Mouse (Mus musculus): ENCODE data around the gene Bola3.
A peak's percentile ranks its signal among the peaks of the same experiment; 100 is the strongest.
"Not testable (repeated sequence)": the region's sequence is repeated elsewhere in the genome, so short reads cannot be mapped to it uniquely, and the experiment has no call there.

The Bola3 gene

GRCm38 (mm10) chr6:83326761-83327160 is 22.2 kb upstream of the Bola3 start:
- Histone ChIP-seq H3K9me3 (ENCODE audit: low read length) (no peaks in the 10 kb centered on the region), H3K36me3 (ENCODE audit: insufficient read depth, low read length) (peaks cover 35% of the 10 kb centered on the region), H3K4me3 (replicated peaks; ENCODE audit: low read length) (peak overlapping the region; percentile 91), H3K4me1 (replicated peaks; ENCODE audit: low read depth, low read length) (peaks cover 27% of the 10 kb centered on the region), H3K27me3 (ENCODE audit: insufficient read depth, low read length) (no peaks in the 10 kb centered on the region)
- TF ChIP-seq NANOG (IDR thresholded peaks at IDR 0.05; ENCODE audit: borderline replicate concordance, low read length) (no peak), POU5F1 (IDR thresholded peaks at IDR 0.05; ENCODE audit: borderline replicate concordance, low read length) (no peak), CTCF (conservative IDR thresholded peaks at IDR 0.05; ENCODE audit: low read length) (no peak)

- Histone ChIP-seq H3K9me3 (ENCODE audit: low read length) (no peaks in the 10 kb centered on the region), H3K4me3 (replicated peaks; ENCODE audit: low read length) (no peak overlapping the region), H3K27me3 (ENCODE audit: insufficient read depth, low read length) (no peaks in the 10 kb centered on the region), H3K4me1 (replicated peaks; ENCODE audit: low read depth, low read length) (peaks cover 27% of the 10 kb centered on the region), H3K36me3 (ENCODE audit: insufficient read depth, low read length) (peaks cover 44% of the 10 kb centered on the region)
- TF ChIP-seq CTCF (conservative IDR thresholded peaks at IDR 0.05; ENCODE audit: low read length) = peak; percentile 20; the same call in 1 of the 2 replicates
- no peak for TF ChIP-seq NANOG (IDR thresholded peaks at IDR 0.05; ENCODE audit: borderline replicate concordance, low read length)
These were observed 21.3 kb upstream of the Bola3 start for GRCm38 (mm10) chr6:83327591-83328190.

GRCm38 (mm10) chr6:83341387-83341786 is 7.6 kb upstream of the Bola3 start:
- Histone ChIP-seq H3K4me3 (replicated peaks; ENCODE audit: low read length) (no peak overlapping the region), H3K9me3 (ENCODE audit: low read length) (no peaks in the 10 kb centered on the region), H3K27me3 (ENCODE audit: insufficient read depth, low read length) (no peaks in the 10 kb centered on the region), H3K36me3 (ENCODE audit: insufficient read depth, low read length) (peaks cover 63% of the 10 kb centered on the region), H3K4me1 (replicated peaks; ENCODE audit: low read depth, low read length) (no peaks in the 10 kb centered on the region)
- TF ChIP-seq NANOG (IDR thresholded peaks at IDR 0.05; ENCODE audit: borderline replicate concordance, low read length) (no peak), CTCF (conservative IDR thresholded peaks at IDR 0.05; ENCODE audit: low read length) (no peak), POU5F1 (IDR thresholded peaks at IDR 0.05; ENCODE audit: borderline replicate concordance, low read length) (no peak)

- Histone ChIP-seq H3K4me3 (replicated peaks; ENCODE audit: low read length) (no peak overlapping the region), H3K27me3 (ENCODE audit: insufficient read depth, low read length) (no peaks in the 10 kb centered on the region), H3K4me1 (replicated peaks; ENCODE audit: low read depth, low read length) (no peaks in the 10 kb centered on the region; the same call in 1 of the 2 replicates), H3K9me3 (ENCODE audit: low read length) (no peaks in the 10 kb centered on the region), H3K36me3 (ENCODE audit: insufficient read depth, low read length) (peaks cover 61% of the 10 kb centered on the region)
- no peak for TF ChIP-seq CTCF (conservative IDR thresholded peaks at IDR 0.05; ENCODE audit: low read length)
- no peak for TF ChIP-seq NANOG (IDR thresholded peaks at IDR 0.05; ENCODE audit: borderline replicate concordance, low read length)
- no peak for TF ChIP-seq POU5F1 (IDR thresholded peaks at IDR 0.05; ENCODE audit: borderline replicate concordance, low read length)
These were observed 6.0 kb upstream of the Bola3 start for GRCm38 (mm10) chr6:83342957-83343356.

GRCm38 (mm10) chr6:83345285-83345684 is 3.7 kb upstream of the Bola3 start:
- Histone ChIP-seq H3K4me1 (replicated peaks; ENCODE audit: low read depth, low read length) (peaks cover 16% of the 10 kb centered on the region), H3K36me3 (ENCODE audit: insufficient read depth, low read length) (peaks cover 38% of the 10 kb centered on the region)
- not testable (repeated sequence) for H3K27me3 ChIP-seq (ENCODE audit: insufficient read depth, low read length); H3K9me3 ChIP-seq (ENCODE audit: low read length); H3K4me3 ChIP-seq (replicated peaks; ENCODE audit: low read length)

GRCm38 (mm10) chr6:83347916-83348315 is 1.0 kb upstream of the Bola3 start:
- Histone ChIP-seq H3K36me3 (ENCODE audit: insufficient read depth, low read length) (peaks cover 31% of the 10 kb centered on the region), H3K27me3 (ENCODE audit: insufficient read depth, low read length) (no peaks in the 10 kb centered on the region), H3K4me3 (replicated peaks; ENCODE audit: low read length) (no peak overlapping the region), H3K9me3 (ENCODE audit: low read length) (no peaks in the 10 kb centered on the region), H3K4me1 (replicated peaks; ENCODE audit: low read depth, low read length) (peaks cover 27% of the 10 kb centered on the region)
- no peak for TF ChIP-seq POU5F1 (IDR thresholded peaks at IDR 0.05; ENCODE audit: borderline replicate concordance, low read length)

- Histone ChIP-seq H3K9me3 (ENCODE audit: low read length) (no peaks in the 10 kb centered on the region), H3K36me3 (ENCODE audit: insufficient read depth, low read length) (peaks cover 42% of the 10 kb centered on the region), H3K27me3 (ENCODE audit: insufficient read depth, low read length) (no peaks in the 10 kb centered on the region), H3K4me3 (replicated peaks; ENCODE audit: low read length) (peak overlapping the region; percentile 89), H3K4me1 (replicated peaks; ENCODE audit: low read depth, low read length) (peaks cover 27% of the 10 kb centered on the region)
- no peak for TF ChIP-seq NANOG (IDR thresholded peaks at IDR 0.05; ENCODE audit: borderline replicate concordance, low read length)
- TF ChIP-seq CTCF (conservative IDR thresholded peaks at IDR 0.05; ENCODE audit: low read length) = no peak
- no peak for TF ChIP-seq POU5F1 (IDR thresholded peaks at IDR 0.05; ENCODE audit: borderline replicate concordance, low read length)
These were observed 469 bp downstream of the Bola3 start for GRCm38 (mm10) chr6:83349274-83349958.

GRCm38 (mm10) chr6:83350172-83350571 is 1.2 kb downstream of the Bola3 start:
- H3K36me3 ChIP-seq (ENCODE audit: insufficient read depth, low read length) = peaks cover 50% of the 10 kb centered on the region
- H3K27me3 ChIP-seq (ENCODE audit: insufficient read depth, low read length) = no peaks in the 10 kb centered on the region
- H3K9me3 ChIP-seq (ENCODE audit: low read length) = no peaks in the 10 kb centered on the region
- peak overlapping the region; percentile 89 for H3K4me3 ChIP-seq (replicated peaks; ENCODE audit: low read length)
- H3K4me1 ChIP-seq (replicated peaks; ENCODE audit: low read depth, low read length) = peaks cover 31% of the 10 kb centered on the region
- TF ChIP-seq NANOG (IDR thresholded peaks at IDR 0.05; ENCODE audit: borderline replicate concordance, low read length) = no peak
- TF ChIP-seq POU5F1 (IDR thresholded peaks at IDR 0.05; ENCODE audit: borderline replicate concordance, low read length) = no peak
- no peak for TF ChIP-seq CTCF (conservative IDR thresholded peaks at IDR 0.05; ENCODE audit: low read length)

- no peak for TF ChIP-seq NANOG (IDR thresholded peaks at IDR 0.05; ENCODE audit: borderline replicate concordance, low read length)
- TF ChIP-seq CTCF (conservative IDR thresholded peaks at IDR 0.05; ENCODE audit: low read length) = no peak
- TF ChIP-seq POU5F1 (IDR thresholded peaks at IDR 0.05; ENCODE audit: borderline replicate concordance, low read length) = no peak
- Histone ChIP-seq H3K36me3 (ENCODE audit: insufficient read depth, low read length) (peaks cover 57% of the 10 kb centered on the region), H3K9me3 (ENCODE audit: low read length) (no peaks in the 10 kb centered on the region), H3K4me3 (replicated peaks; ENCODE audit: low read length) (no peak overlapping the region), H3K4me1 (replicated peaks; ENCODE audit: low read depth, low read length) (peaks cover 36% of the 10 kb centered on the region), H3K27me3 (ENCODE audit: insufficient read depth, low read length) (no peaks in the 10 kb centered on the region)
These were observed 2.0 kb downstream of the Bola3 start for GRCm38 (mm10) chr6:83350851-83351405.

Measured in E14TG2a.4 (cell line).